9 mouse cellular contexts compared by ENCODE assay signal in the genomic region with DNA sequence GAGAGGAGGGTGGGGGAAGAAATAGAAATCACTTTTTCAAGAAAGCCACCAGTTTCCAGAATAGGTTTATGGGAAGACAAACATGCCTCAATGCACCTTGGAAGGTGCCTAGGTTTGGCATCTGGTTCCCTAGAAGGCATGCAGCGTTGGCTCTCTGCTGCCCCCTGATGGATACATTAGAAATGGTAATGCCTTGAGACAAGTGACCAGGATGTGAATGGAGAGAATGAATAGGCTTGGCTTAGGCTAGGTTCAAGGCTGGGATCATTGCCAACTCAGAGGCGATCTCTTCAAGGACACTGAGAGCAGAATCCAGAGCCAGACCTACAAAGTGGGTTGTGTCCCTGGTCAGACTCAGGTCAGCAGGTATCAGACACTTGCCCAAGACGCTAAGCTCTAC. TPM values are rescaled to one million over a fixed set of nuclear protein-coding genes. Genes with fewer than 3 reads are reported as not detected.
DNase-seq lines count a peak whose midpoint lies in the region; ATAC-seq and TF ChIP-seq lines count a peak whose summit lies in the region.
"Had no signal": no experiment of that assay in that cellular context is flagged by ENCODE, and none has a peak within 500 bp of the region (broad histone marks: within the 10 kb centered on the region; RNA-seq: fewer than 3 reads in every experiment).

No protein-coding gene starts in this region.

- H3K27ac ChIP-seq in gastrocnemius, adult 2 months: no peak overlapping the region
- H3K27ac ChIP-seq in lung, embryonic 14.5 days (ENCODE audit: low read depth): no peak overlapping the region

- no peaks in the 10 kb centered on the region for H3K9me3 ChIP-seq in lung, embryonic 14.5 days (ENCODE audit: low read depth, low read length)

- peak; percentile 75 for DNase-seq in CD4-positive helper T cell, adult 2 months (ENCODE audit: low read depth, low spot score)
- peak; percentile 90 for DNase-seq in ES-CJ7 (ENCODE audit: low read depth, low spot score)
- peak; percentile 76 for DNase-seq in c-Kit-positive CD71-positive TER-119-positive erythroid progenitor cells, embryonic 14.5 days (ENCODE audit: low spot score)
- DNase-seq in gastrocnemius, adult 2 months: peak; percentile 62
- DNase-seq in kidney, postnatal 14 days: peak; percentile 86
- DNase-seq in lung, embryonic 14.5 days: peak; percentile 86
- peak; percentile 47 for DNase-seq in right cerebral cortex, postnatal 14 days

- TF ChIP-seq CTCF in gastrocnemius, adult 2 months (IDR thresholded peaks at IDR 0.05): peak; percentile 97
- peak; percentile 96 for TF ChIP-seq CTCF in lung, embryonic 14.5 days (IDR thresholded peaks at IDR 0.05; ENCODE audit: low read depth)

- 0 out of 2 replicates have a peak, but pooled peaks have one; percentile 31 for ATAC-seq in lung, embryonic 14.5 days (ENCODE audit: insufficient read depth)
- ATAC-seq in activated CD4-positive, CD25-positive, alpha-beta regulatory T cell, adult 4 months: no peak

- intact Hi-C loops in gastrocnemius, adult 2 months (cut with DNase I): no loop called here

- 16% methylated on average over 3 of the region's 3 CpGs for WGBS in lung, embryonic 14.5 days

- no peaks in the 10 kb centered on the region for H3K36me3 ChIP-seq in lung, embryonic 14.5 days (ENCODE audit: insufficient read depth)

- H3K9ac ChIP-seq in lung, embryonic 14.5 days: no peak overlapping the region

- no peak overlapping the region for H3K4me3 ChIP-seq in gastrocnemius, adult 2 months
- no peak overlapping the region for H3K4me3 ChIP-seq in lung, embryonic 14.5 days (ENCODE audit: low read depth, low read length)

- no peak overlapping the region for H3K4me2 ChIP-seq in lung, embryonic 14.5 days

- H3K4me1 ChIP-seq in lung, embryonic 14.5 days (ENCODE audit: insufficient read depth): no peaks in the 10 kb centered on the region

- H3K27me3 ChIP-seq in lung, embryonic 14.5 days (ENCODE audit: insufficient read depth, low read length): no peaks in the 10 kb centered on the region

RNA-seq across cellular contexts. Expression of a gene that starts 10.6 kb away (rescaled TPM):
- total RNA-seq in gastrocnemius, adult 2 months (2021): 10 to 100 TPM; 59.4 to 68.5 TPM
- polyA plus RNA-seq in lung, embryonic 14.5 days (2014; fragmentation: Nextera tagmentation; extraction: Ambion mirVana): 756 and 759 TPM in 2 replicates
- 100 to 1,000 TPM; 368 to 405 TPM for polyA plus RNA-seq in activated CD4-positive, CD25-positive, alpha-beta regulatory T cell, adult 4 months (2017; shearing (Covaris generic))

RNA-seq across cellular contexts. Expression of a gene that starts 13.2 kb away (rescaled TPM):
- under 1 TPM; 0.20 to 0.70 TPM for total RNA-seq in gastrocnemius, adult 2 months (2021)
- 0.45 and 0.72 TPM in 2 replicates for polyA plus RNA-seq in lung, embryonic 14.5 days (2014; fragmentation: Nextera tagmentation; extraction: Ambion mirVana)
- polyA plus RNA-seq in activated CD4-positive, CD25-positive, alpha-beta regulatory T cell, adult 4 months (2017; shearing (Covaris generic)): not detected
- total RNA-seq: left cerebral cortex, adult 8-10 months had no signal

RNA-seq across cellular contexts. Expression of a gene that starts 23.4 kb away (rescaled TPM):
- total RNA-seq in gastrocnemius, adult 2 months (2021): not detected
- not detected in 2 replicates for polyA plus RNA-seq in lung, embryonic 14.5 days (2014; fragmentation: Nextera tagmentation; extraction: Ambion mirVana)
- polyA plus RNA-seq in activated CD4-positive, CD25-positive, alpha-beta regulatory T cell, adult 4 months (2017; shearing (Covaris generic)): not detected
- total RNA-seq: left cerebral cortex, adult 8-10 months had no signal

RNA-seq across cellular contexts. Expression of a gene that starts 28.9 kb away (rescaled TPM):
- total RNA-seq in gastrocnemius, adult 2 months (2021): under 1 TPM in 1 of 2 experiments, not detected in 1; 0.08 TPM
- polyA plus RNA-seq in lung, embryonic 14.5 days (2014; fragmentation: Nextera tagmentation; extraction: Ambion mirVana): 0.46 and 0.93 TPM in 2 replicates
- polyA plus RNA-seq in activated CD4-positive, CD25-positive, alpha-beta regulatory T cell, adult 4 months (2017; shearing (Covaris generic)): 1 to 10 TPM; 1.4 to 8.5 TPM

RNA-seq across cellular contexts. Expression of a gene that starts 33.4 kb away (rescaled TPM):
- total RNA-seq in gastrocnemius, adult 2 months (2021): not detected
- polyA plus RNA-seq in lung, embryonic 14.5 days (2014; fragmentation: Nextera tagmentation; extraction: Ambion mirVana): not detected in 2 replicates
- not detected for polyA plus RNA-seq in activated CD4-positive, CD25-positive, alpha-beta regulatory T cell, adult 4 months (2017; shearing (Covaris generic))
- total RNA-seq: left cerebral cortex, adult 8-10 months had no signal
